Mouse (Mus musculus) hindbrain, embryonic 10.5 days (tissue): ENCODE measurements around the gene A630001G21Rik. TPM values are rescaled to one million over a fixed set of nuclear protein-coding genes. Genes with fewer than 3 reads are reported as not detected.

Experiments
- DNase-seq: peaks from one replicate; pipeline ENCODE4 v3.0.0-alpha.2; 2017; ENCODE audit warnings: low spot score
- H3K27ac ChIP-seq: fragments of 300-500 bp; sonication (generic); 2 replicates; pipeline ENCODE4 v1.5.1; 2016; ENCODE audit warnings: mild to moderate bottlenecking, moderate library complexity
- H3K27me3 ChIP-seq: fragments of 300-500 bp; sonication (generic); 2 replicates; pipeline ENCODE4 v1.6.1; 2016; ENCODE audit warnings: mild to moderate bottlenecking; ENCODE audit not compliant: poor library complexity, insufficient read depth, severe bottlenecking
- H3K36me3 ChIP-seq: fragments of 300-500 bp; sonication (generic); 2 replicates; pipeline ENCODE4 v1.6.1; 2016; ENCODE audit warnings: mild to moderate bottlenecking, moderate library complexity
- H3K4me1 ChIP-seq: fragments of 300-500 bp; sonication (generic); replicated peaks from 2 replicates; pipeline ENCODE4 v1.6.1; 2016; ENCODE audit warnings: mild to moderate bottlenecking
- H3K4me3 ChIP-seq: fragments of 300-500 bp; sonication (generic); 2 replicates; pipeline ENCODE4 v1.5.1; 2016; ENCODE audit warnings: mild to moderate bottlenecking, moderate library complexity
- H3K9me3 ChIP-seq: fragments of 300-500 bp; sonication (generic); 2 replicates; pipeline ENCODE4 v1.6.1; 2016; ENCODE audit warnings: mild to moderate bottlenecking, moderate library complexity
- WGBS: fragments of 180-500 bp; shearing (Covaris S2); methylation state at CpG from one replicate; pipeline ENCODE4 v1.1.7; 2016; 5-methylcytosine and 5-hydroxymethylcytosine counted together
- polyA plus RNA-seq: library from polyadenylated mRNA; unstranded; fragments of >200 nt; fragmentation: Nextera tagmentation; extraction: Ambion mirVana; gene quantifications from 2 replicates; pipeline ENCODE4 v1.2.1, GENCODE M21; 2016

The A630001G21Rik gene
- polyA plus RNA-seq, 1 experiment from 2014 or later, result 1.3 TPM

DNA sequence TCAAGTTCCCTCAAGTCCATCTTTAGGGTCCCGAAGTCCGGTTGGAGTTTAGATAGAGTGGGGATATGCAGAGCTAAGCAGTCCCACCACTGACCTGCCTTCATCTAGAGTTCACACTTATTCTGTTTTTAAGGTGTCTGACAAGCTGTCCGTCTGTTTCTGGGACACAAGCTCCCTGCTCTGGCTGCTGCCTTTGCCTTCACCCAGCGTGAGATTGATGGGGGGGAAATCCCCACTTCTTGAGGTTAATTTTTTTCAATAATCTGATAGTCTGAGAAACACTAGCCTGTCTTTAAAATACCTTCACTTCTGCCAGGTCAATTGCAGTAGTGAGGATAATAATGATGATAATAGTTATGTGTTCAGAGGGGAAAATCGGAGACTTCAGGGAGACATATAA, 36.1 kb downstream of the A630001G21Rik start:
- Histone ChIP-seq H3K4me3 (no peak overlapping the region), H3K4me1 (peaks cover 28% of the 10 kb centered on the region), H3K9me3 (peaks cover 7% of the 10 kb centered on the region; the same call in 1 of the 2 replicates), H3K27ac (peak overlapping the region; percentile 85), H3K36me3 (no peaks in the 10 kb centered on the region), H3K27me3 (no peaks in the 10 kb centered on the region; the same call in 1 of the 2 replicates)
- DNase-seq, result peak; percentile 38
- WGBS, result 40% methylated on average over 5 of the region's 5 CpGs

GRCm38 (mm10) chr1:85740923-85741322, 37.5 kb downstream of the A630001G21Rik start:
- no peaks in the 10 kb centered on the region for H3K36me3 ChIP-seq
- WGBS, result 77% methylated on average over 6 of the region's 6 CpGs
- DNase-seq, result no peak
- peak overlapping the region; percentile 71 for H3K27ac ChIP-seq
- peaks cover 32% of the 10 kb centered on the region for H3K4me1 ChIP-seq
- H3K4me3 ChIP-seq, result no peak overlapping the region
- H3K9me3 ChIP-seq, result peaks cover 7% of the 10 kb centered on the region; the same call in 1 of the 2 replicates
- H3K27me3 ChIP-seq, result no peaks in the 10 kb centered on the region; the same call in 1 of the 2 replicates

DNA sequence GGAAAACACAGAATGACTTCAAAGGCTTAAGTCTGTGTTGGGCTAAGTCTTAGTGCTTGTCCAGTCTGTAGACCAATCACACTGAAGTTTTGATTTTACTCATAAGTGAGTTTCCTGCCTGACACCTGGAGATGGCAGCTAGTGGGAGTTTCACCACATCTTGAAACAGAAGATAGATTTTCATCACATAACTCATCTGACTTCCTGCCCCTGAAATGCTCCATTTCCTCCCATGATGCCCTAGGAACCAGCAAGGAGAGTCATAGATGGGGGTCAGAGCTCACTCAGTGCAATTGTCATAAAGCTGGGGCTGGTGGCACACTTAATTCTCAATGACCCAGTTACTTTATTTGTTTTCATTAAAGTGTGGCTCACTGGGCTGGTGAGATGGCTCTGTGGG, 38.6 kb downstream of the A630001G21Rik start:
- no peak overlapping the region for H3K4me3 ChIP-seq
- DNase-seq, result no peak
- no peaks in the 10 kb centered on the region for H3K27me3 ChIP-seq
- peaks cover 7% of the 10 kb centered on the region; the same call in 1 of the 2 replicates for H3K9me3 ChIP-seq
- no peaks in the 10 kb centered on the region for H3K36me3 ChIP-seq
- H3K4me1 ChIP-seq, result peaks cover 36% of the 10 kb centered on the region
- no peak overlapping the region for H3K27ac ChIP-seq

- Histone ChIP-seq H3K36me3 (no peaks in the 10 kb centered on the region), H3K9me3 (peaks cover 7% of the 10 kb centered on the region; the same call in 1 of the 2 replicates), H3K4me1 (peaks cover 36% of the 10 kb centered on the region), H3K27ac (no peak overlapping the region), H3K27me3 (no peaks in the 10 kb centered on the region), H3K4me3 (no peak overlapping the region)
- WGBS, result 95% methylated on average over 4 of the region's 4 CpGs
- no peak for DNase-seq
Measured at GRCm38 (mm10) chr1:85739000-85739399, 39.4 kb downstream of the A630001G21Rik start.

GRCm38 (mm10) chr1:85736355-85737184, 41.9 kb downstream of the A630001G21Rik start:
- Histone ChIP-seq H3K27me3 (no peaks in the 10 kb centered on the region), H3K27ac (peak overlapping the region; percentile 85), H3K9me3 (peaks cover 9% of the 10 kb centered on the region; the same call in 1 of the 2 replicates), H3K36me3 (no peaks in the 10 kb centered on the region), H3K4me1 (peaks cover 17% of the 10 kb centered on the region), H3K4me3 (peak overlapping the region; percentile 42)
- 40% methylated on average over 18 of the region's 18 CpGs for WGBS
- peak; percentile 65 for DNase-seq

DNA sequence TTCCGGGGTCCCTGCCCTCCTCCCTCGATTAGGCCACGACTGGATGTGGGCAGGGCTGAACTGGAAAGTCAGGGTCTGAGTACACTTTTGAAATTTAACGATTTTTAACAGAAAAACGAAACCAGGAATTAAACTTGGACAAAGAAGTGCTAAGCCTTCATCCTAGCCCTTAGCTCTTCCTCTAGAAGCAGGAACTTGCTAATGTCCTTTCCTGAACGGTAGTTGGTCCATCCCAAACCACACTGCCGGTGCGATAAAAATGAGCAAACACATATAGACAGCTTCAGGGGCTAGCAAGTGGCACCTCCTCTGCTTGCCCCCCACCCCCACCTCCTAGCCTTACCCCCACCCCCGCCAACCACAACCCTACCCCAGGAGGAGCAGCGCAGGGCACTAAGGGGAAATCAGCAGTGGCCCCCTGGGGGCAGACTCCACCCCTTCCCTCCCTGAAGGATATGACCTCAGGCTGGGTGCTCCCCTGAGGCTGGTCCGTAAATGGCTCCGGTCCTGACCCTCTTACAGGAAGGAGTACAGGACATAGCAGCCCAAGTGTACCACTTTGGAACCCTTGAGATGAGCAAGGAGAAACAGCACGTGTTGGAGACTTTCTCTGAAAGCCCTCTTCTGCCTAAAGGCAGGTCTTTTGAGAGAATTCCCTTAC, 42.9 kb downstream of the A630001G21Rik start:
- 71% methylated on average over 13 of the region's 13 CpGs for WGBS
- Histone ChIP-seq H3K4me1 (peaks cover 9% of the 10 kb centered on the region), H3K27me3 (no peaks in the 10 kb centered on the region), H3K4me3 (0 out of 2 replicates have a peak overlapping the region, but pooled peaks have one; percentile 42), H3K36me3 (no peaks in the 10 kb centered on the region), H3K27ac (peak overlapping the region; percentile 85), H3K9me3 (peaks cover 9% of the 10 kb centered on the region; the same call in 1 of the 2 replicates)
- no peak for DNase-seq

GRCm38 (mm10) chr1:85734511-85734910, 43.9 kb downstream of the A630001G21Rik start:
- WGBS, result 87% methylated on average over 1 of the region's 1 CpGs
- H3K27me3 ChIP-seq, result no peaks in the 10 kb centered on the region
- no peak overlapping the region for H3K4me3 ChIP-seq
- peaks cover 9% of the 10 kb centered on the region; the same call in 1 of the 2 replicates for H3K9me3 ChIP-seq
- H3K4me1 ChIP-seq, result peaks cover 9% of the 10 kb centered on the region
- H3K27ac ChIP-seq, result no peak overlapping the region
- no peak for DNase-seq
- H3K36me3 ChIP-seq, result no peaks in the 10 kb centered on the region

DNA sequence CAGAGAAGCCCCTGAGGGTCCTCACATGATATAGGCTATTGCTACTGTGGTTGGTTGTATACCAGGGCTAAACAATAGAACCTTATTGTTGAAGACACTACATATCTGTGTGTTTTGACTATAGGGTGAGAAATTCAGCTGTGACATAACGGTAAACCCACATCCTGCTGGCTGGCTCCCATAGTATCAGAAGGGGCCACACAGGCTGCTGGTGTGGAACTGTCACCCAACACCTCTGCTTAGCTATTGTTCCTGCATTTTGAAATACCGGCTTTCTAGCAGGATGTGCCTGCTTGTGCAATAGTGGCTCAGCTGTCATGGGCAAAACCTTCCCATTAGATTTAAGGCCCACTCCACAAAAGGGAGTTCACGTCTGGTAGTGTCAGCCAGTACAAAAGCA, 45.9 kb downstream of the A630001G21Rik start:
- H3K27me3 ChIP-seq, result no peaks in the 10 kb centered on the region
- no peak for DNase-seq
- 80% methylated on average over 3 of the region's 3 CpGs for WGBS
- no peaks in the 10 kb centered on the region for H3K36me3 ChIP-seq
- 0 out of 2 replicates have a peak, but pooled peaks cover 2% of the 10 kb centered on the region for H3K9me3 ChIP-seq
- H3K27ac ChIP-seq, result no peak overlapping the region
- no peak overlapping the region for H3K4me3 ChIP-seq
- peaks cover 9% of the 10 kb centered on the region for H3K4me1 ChIP-seq

- no peak for DNase-seq
- Histone ChIP-seq H3K9me3 (0 out of 2 replicates have a peak, but pooled peaks cover 2% of the 10 kb centered on the region), H3K4me3 (no peak overlapping the region), H3K36me3 (no peaks in the 10 kb centered on the region), H3K27me3 (no peaks in the 10 kb centered on the region), H3K4me1 (no peaks in the 10 kb centered on the region), H3K27ac (no peak overlapping the region)
- WGBS, result 85% methylated on average over 6 of the region's 6 CpGs
Measured at GRCm38 (mm10) chr1:85730471-85730870, 48.0 kb downstream of the A630001G21Rik start.

GRCm38 (mm10) chr1:85720220-85720893, 58.1 kb downstream of the A630001G21Rik start:
- WGBS, result 69% methylated on average over 10 of the region's 10 CpGs
- no peaks in the 10 kb centered on the region for H3K9me3 ChIP-seq
- no peaks in the 10 kb centered on the region for H3K27me3 ChIP-seq
- 0 out of 2 replicates have a peak overlapping the region, but pooled peaks have one; percentile 12 for H3K27ac ChIP-seq
- peaks cover 20% of the 10 kb centered on the region for H3K4me1 ChIP-seq
- no peak overlapping the region for H3K4me3 ChIP-seq
- peak; percentile 29 for DNase-seq
- H3K36me3 ChIP-seq, result no peaks in the 10 kb centered on the region

DNA sequence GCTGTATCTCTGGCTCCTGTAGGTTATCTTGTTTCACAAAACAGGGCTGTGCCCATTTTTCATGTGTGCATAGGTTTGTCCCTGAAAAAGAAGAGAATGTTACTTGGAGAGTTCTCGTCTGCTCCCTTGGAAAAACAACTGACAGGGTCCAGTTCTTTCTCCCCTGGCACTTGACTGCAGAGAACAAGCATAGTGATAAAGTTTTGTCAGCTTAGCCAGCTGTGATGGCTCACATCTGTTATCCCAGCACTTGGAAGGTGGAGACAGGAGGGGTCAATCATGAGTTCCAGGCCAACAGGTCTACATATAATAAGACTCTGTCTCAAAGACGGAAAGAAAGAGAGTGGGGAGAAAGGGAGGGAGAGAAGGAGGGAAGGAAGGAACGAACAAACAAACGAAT, 59.4 kb downstream of the A630001G21Rik start:
- 83% methylated on average over 4 of the region's 4 CpGs for WGBS
- no peaks in the 10 kb centered on the region for H3K9me3 ChIP-seq
- H3K4me3 ChIP-seq, result no peak overlapping the region
- H3K27ac ChIP-seq, result no peak overlapping the region
- H3K27me3 ChIP-seq, result no peaks in the 10 kb centered on the region
- peaks cover 20% of the 10 kb centered on the region for H3K4me1 ChIP-seq
- no peaks in the 10 kb centered on the region for H3K36me3 ChIP-seq
- no peak for DNase-seq

DNA sequence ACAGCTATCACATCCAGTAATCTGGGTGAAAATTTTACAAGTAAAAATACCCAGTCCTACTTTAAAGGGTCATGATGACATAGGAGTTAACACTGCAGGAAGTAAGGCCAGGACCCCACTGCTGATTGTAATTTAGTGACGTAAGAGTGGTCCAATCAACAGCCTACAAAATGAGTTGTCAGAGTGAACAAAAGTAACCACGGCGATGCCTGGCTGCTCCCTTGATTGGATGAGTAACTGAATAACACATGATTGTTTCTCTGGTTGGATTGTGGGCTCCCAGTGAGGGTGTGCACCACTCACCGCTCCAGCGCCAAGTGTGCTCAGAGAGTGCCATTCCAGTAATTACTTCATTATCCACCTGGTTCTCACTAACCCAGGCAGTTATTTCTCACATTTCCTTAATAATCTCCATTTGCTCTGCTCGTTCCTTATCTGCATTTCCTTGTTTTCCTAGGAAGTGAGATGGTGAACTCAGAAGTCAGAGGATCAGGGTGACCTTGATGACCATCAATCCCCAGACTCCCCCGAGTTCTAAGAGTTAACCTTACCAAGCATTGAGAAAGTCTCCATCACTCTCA, 61.9 kb downstream of the A630001G21Rik start:
- DNase-seq, result no peak
- H3K36me3 ChIP-seq, result no peaks in the 10 kb centered on the region
- H3K9me3 ChIP-seq, result no peaks in the 10 kb centered on the region
- no peak overlapping the region for H3K4me3 ChIP-seq
- H3K27ac ChIP-seq, result no peak overlapping the region
- H3K27me3 ChIP-seq, result no peaks in the 10 kb centered on the region
- WGBS, result 61% methylated on average over 7 of the region's 7 CpGs
- H3K4me1 ChIP-seq, result peaks cover 13% of the 10 kb centered on the region
